Mouse (Mus musculus): ENCODE results near the gene Gm8082. TPM values are rescaled to one million over a fixed set of nuclear protein-coding genes. Genes with fewer than 3 reads are reported as not detected.
"Not testable (repeated sequence)": the region's sequence is repeated elsewhere in the genome, so short reads cannot be mapped to it uniquely, and the experiment has no call there.

The Gm8082 gene
- polyA plus RNA-seq (2016; fragmentation: Nextera tagmentation; extraction: Ambion mirVana) = not detected in 2 replicates

DNA sequence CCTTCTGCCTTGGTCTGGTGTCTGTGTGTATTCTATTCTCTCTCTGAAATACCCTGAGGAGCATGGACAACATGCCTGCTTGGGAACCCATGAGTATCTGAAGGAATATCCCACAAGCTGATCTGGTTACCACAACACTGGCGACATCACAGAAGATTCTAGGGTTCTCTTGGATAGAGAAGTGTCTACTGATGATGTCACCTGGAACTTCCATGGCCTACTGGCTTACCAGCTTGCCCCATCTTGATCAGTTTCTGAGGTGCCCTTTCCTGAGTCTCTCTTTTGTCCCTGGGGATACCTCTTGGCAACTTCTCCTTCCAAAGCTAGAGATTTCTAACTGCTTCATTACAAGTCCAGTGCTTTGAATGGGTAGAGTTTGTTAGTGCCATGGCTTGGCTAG is at the start of gene Gm8082:
Gm8082 (minus strand) TSS at position 101 of the 400 bp plus-strand sequence.
- not testable (repeated sequence) for H3K4me2 ChIP-seq (replicated peaks); H3K36me3 ChIP-seq; H3K4me1 ChIP-seq; H3K27ac ChIP-seq (replicated peaks); H3K9me3 ChIP-seq; ATAC-seq (ENCODE audit: low FRiP score, low read depth); H3K9ac ChIP-seq (replicated peaks); H3K27me3 ChIP-seq; H3K4me3 ChIP-seq
- WGBS = 83% methylated on average over 1 of the region's 1 CpGs

DNA sequence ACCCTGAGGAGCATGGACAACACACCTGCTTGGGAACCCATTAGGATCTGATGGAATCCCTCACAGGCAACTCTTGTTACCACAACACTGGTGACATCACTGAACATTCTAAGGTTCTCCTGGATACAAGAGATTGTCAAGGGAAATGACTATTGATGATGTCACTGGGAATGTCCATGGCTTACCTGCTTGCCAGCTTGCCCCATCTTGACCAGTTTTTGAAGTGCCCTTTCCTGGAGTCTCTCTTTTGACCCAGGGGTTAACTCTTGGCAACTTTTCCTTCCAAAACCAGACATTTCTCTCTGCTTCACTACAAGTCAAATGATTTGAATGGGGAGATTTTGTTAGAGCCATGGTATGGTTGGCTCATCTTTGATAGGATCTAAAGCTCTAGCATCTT is 22.1 kb upstream of the Gm8082 start, which contains the start of gene Gm10376:
Gm10376 (minus strand) TSS at position 101 of the 400 bp plus-strand sequence.
- not testable (repeated sequence) for ATAC-seq (ENCODE audit: low FRiP score, low read depth); H3K36me3 ChIP-seq; H3K4me1 ChIP-seq; H3K27ac ChIP-seq (replicated peaks); H3K9ac ChIP-seq (replicated peaks); H3K27me3 ChIP-seq; H3K9me3 ChIP-seq; H3K4me2 ChIP-seq (replicated peaks); H3K4me3 ChIP-seq

Other genes with a start within 250 kb of the Gm8082 start
- not detected in 2 replicates for gene Gm3015, start 224.8 kb downstream of the Gm8082 start, polyA plus RNA-seq (2016; fragmentation: Nextera tagmentation; extraction: Ambion mirVana)
- gene Gm10377, start 195.6 kb downstream of the Gm8082 start, polyA plus RNA-seq (2016; fragmentation: Nextera tagmentation; extraction: Ambion mirVana) = not detected in 2 replicates
- gene Gm21977, start 140.1 kb downstream of the Gm8082 start, polyA plus RNA-seq (2016; fragmentation: Nextera tagmentation; extraction: Ambion mirVana) = not detected in 2 replicates
- not detected in 2 replicates for gene Gm10376, start 22.0 kb upstream of the Gm8082 start, polyA plus RNA-seq (2016; fragmentation: Nextera tagmentation; extraction: Ambion mirVana)
- gene Gm8094, start 83.0 kb upstream of the Gm8082 start, polyA plus RNA-seq (2016; fragmentation: Nextera tagmentation; extraction: Ambion mirVana) = not detected in 2 replicates
- gene Gm8104, start 107.0 kb upstream of the Gm8082 start, polyA plus RNA-seq (2016; fragmentation: Nextera tagmentation; extraction: Ambion mirVana) = not detected in 2 replicates
- not detected in 2 replicates for gene Gm7233, start 186.2 kb upstream of the Gm8082 start, polyA plus RNA-seq (2016; fragmentation: Nextera tagmentation; extraction: Ambion mirVana)
- gene Gm8122, start 241.7 kb upstream of the Gm8082 start, polyA plus RNA-seq (2016; fragmentation: Nextera tagmentation; extraction: Ambion mirVana) = not detected in 2 replicates